7 mouse cellular contexts compared by ENCODE assay signal in the genomic region with DNA sequence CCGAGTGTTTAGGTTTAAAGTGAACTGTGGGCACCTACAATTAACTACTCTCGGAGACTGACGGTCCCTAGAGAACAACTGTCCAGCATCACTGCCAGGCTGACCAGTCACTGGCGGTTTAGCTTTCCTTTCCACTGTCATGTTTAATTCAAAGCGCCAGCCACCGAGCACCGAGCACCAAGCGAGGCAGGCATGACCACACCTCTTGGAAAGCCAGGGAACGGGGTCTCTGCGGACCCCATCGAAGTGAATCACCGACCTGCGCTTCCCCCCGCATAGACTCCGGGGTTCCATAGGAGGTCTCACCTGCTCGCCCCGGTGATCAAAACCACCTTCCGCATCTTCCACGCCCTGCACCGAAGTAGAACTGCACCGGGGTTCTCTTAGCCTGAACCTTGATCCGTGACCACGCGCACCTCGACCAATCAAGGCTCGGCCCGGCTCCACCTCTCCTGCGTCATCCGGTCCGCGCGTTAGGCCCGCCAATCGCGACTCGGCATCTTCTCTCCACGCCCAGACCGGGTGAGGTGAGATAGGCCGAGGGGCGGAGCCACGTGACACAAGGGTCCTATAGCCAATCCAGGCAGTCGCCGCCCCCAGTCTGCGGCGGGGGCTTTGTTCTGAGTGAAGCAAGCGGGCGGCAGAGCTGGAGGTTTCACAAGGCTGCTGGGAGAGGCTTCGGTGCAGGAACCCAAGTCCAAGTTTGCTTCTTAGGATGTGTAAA. TPM values are rescaled to one million over a fixed set of nuclear protein-coding genes. Genes with fewer than 3 reads are reported as not detected.
A peak's percentile ranks its signal among the peaks of the same experiment; 100 is the strongest.
DNase-seq lines count a peak whose midpoint lies in the region; ATAC-seq and TF ChIP-seq lines count a peak whose summit lies in the region.

A gene (minus strand): TSS at position 450 of the 724 bp plus-strand sequence.

- TF ChIP-seq CTCF in intestine, postnatal 0 days (IDR thresholded peaks at IDR 0.05; ENCODE audit: low read depth) = 0 out of 2 replicates have a peak, but pooled peaks have one; percentile 1
- TF ChIP-seq CTCF in small intestine, adult 2 months (IDR thresholded peaks at IDR 0.05; ENCODE audit: extremely low read depth, insufficient read length, insufficient replicate concordance, low read depth, low read length) = no peak

- no peaks in the 10 kb centered on the region for H3K27me3 ChIP-seq in embryonic facial prominence, embryonic 10.5 days (replicated peaks; ENCODE audit: low read depth, poor library complexity, severe bottlenecking)
- H3K27me3 ChIP-seq in intestine, postnatal 0 days (replicated peaks; ENCODE audit: control insufficient read depth, insufficient read depth, low read length) = no peaks in the 10 kb centered on the region
- no peaks in the 10 kb centered on the region for H3K27me3 ChIP-seq in midbrain, embryonic 12.5 days
- no peaks in the 10 kb centered on the region for H3K27me3 ChIP-seq in small intestine, adult 2 months (ENCODE audit: control insufficient read depth, insufficient read depth, low read length)

- ATAC-seq in intestine, postnatal 0 days = peak; percentile 100
- ATAC-seq in midbrain, embryonic 12.5 days (ENCODE audit: low FRiP score, low read depth) = peak; percentile 100

- peaks cover 41% of the 10 kb centered on the region for H3K36me3 ChIP-seq in embryonic facial prominence, embryonic 10.5 days (replicated peaks)
- H3K36me3 ChIP-seq in intestine, postnatal 0 days (ENCODE audit: control insufficient read depth, insufficient read depth) = peaks cover 24% of the 10 kb centered on the region
- H3K36me3 ChIP-seq in midbrain, embryonic 12.5 days = peaks cover 28% of the 10 kb centered on the region
- H3K36me3 ChIP-seq in small intestine, adult 2 months (ENCODE audit: control insufficient read depth, insufficient read depth, low read length) = peaks cover 14% of the 10 kb centered on the region

- H3K9me3 ChIP-seq in embryonic facial prominence, embryonic 10.5 days = no peaks in the 10 kb centered on the region
- no peaks in the 10 kb centered on the region for H3K9me3 ChIP-seq in intestine, postnatal 0 days (ENCODE audit: control insufficient read depth)
- no peaks in the 10 kb centered on the region for H3K9me3 ChIP-seq in midbrain, embryonic 12.5 days

- WGBS in embryonic facial prominence, embryonic 10.5 days = under 1% methylated on average over 48 of the region's 48 CpGs
- under 1% methylated on average over 48 of the region's 48 CpGs for WGBS in intestine, postnatal 0 days
- under 1% methylated on average over 48 of the region's 48 CpGs for WGBS in midbrain, embryonic 12.5 days
- under 1% methylated on average over 48 of the region's 48 CpGs for WGBS in small intestine, adult 2 months

- peak within 1 kb of the TSS; percentile 83 for H3K4me2 ChIP-seq in intestine, postnatal 0 days (replicated peaks; ENCODE audit: low read depth)
- H3K4me2 ChIP-seq in midbrain, embryonic 12.5 days (replicated peaks) = peak within 1 kb of the TSS; percentile 78

- TF ChIP-seq POLR2A in small intestine, adult 2 months (IDR thresholded peaks at IDR 0.05; ENCODE audit: low read depth, low read length) = peak; percentile 80

- peak within 1 kb of the TSS; percentile 79 for H3K4me3 ChIP-seq in embryonic facial prominence, embryonic 10.5 days
- H3K4me3 ChIP-seq in intestine, postnatal 0 days (ENCODE audit: low read depth, low read length) = peak within 1 kb of the TSS; percentile 66
- peak within 1 kb of the TSS; percentile 62 for H3K4me3 ChIP-seq in midbrain, embryonic 12.5 days
- peak within 1 kb of the TSS; percentile 87 for H3K4me3 ChIP-seq in small intestine, adult 2 months (ENCODE audit: low read depth, low read length)

- peaks cover 18% of the 10 kb centered on the region for H3K4me1 ChIP-seq in embryonic facial prominence, embryonic 10.5 days
- H3K4me1 ChIP-seq in intestine, postnatal 0 days (replicated peaks; ENCODE audit: control insufficient read depth, insufficient read depth, low read length) = no peaks in the 10 kb centered on the region
- H3K4me1 ChIP-seq in midbrain, embryonic 12.5 days = peaks cover 19% of the 10 kb centered on the region
- H3K4me1 ChIP-seq in small intestine, adult 2 months (ENCODE audit: control insufficient read depth, insufficient read depth, insufficient read length, low read length) = peaks cover 3% of the 10 kb centered on the region; the same call in 1 of the 2 replicates

- peak within 1 kb of the TSS; percentile 63 for H3K9ac ChIP-seq in intestine, postnatal 0 days (ENCODE audit: low read depth, low read length)
- H3K9ac ChIP-seq in midbrain, embryonic 12.5 days (replicated peaks) = peak within 1 kb of the TSS; percentile 56

- intact Hi-C loops in left cerebral cortex, postnatal 4 days (cut with DNase I) = no loop called here

- peak within 1 kb of the TSS; percentile 86 for H3K27ac ChIP-seq in embryonic facial prominence, embryonic 10.5 days (replicated peaks)
- peak within 1 kb of the TSS; percentile 90 for H3K27ac ChIP-seq in intestine, postnatal 0 days (ENCODE audit: low read depth, low read length)
- peak within 1 kb of the TSS; percentile 81 for H3K27ac ChIP-seq in midbrain, embryonic 12.5 days (replicated peaks)
- H3K27ac ChIP-seq in small intestine, adult 2 months (ENCODE audit: insufficient read depth, low read depth, low read length) = peak within 1 kb of the TSS; percentile 56

- peak; percentile 98 for DNase-seq in adrenal gland, postnatal 10 days
- peak; percentile 100 for DNase-seq in embryonic facial prominence, embryonic 10.5 days (ENCODE audit: low spot score)
- peak; percentile 84 for DNase-seq in gonadal fat pad, adult 2 months (ENCODE audit: low read depth)
- DNase-seq in left cerebral cortex, postnatal 4 days = peak; percentile 99

RNA-seq across cellular contexts. Expression of the gene that starts here (rescaled TPM):
- 10 to 100 TPM in 1 of 2 experiments, 1 to 10 TPM in 1; 9.6 to 12.4 TPM for total RNA-seq in adrenal gland, postnatal 10 days (2021)
- polyA plus RNA-seq in embryonic facial prominence, embryonic 10.5 days (2016; fragmentation: Nextera tagmentation; extraction: Ambion mirVana) = 23.4 and 24.7 TPM in 2 replicates
- polyA plus RNA-seq in gonadal fat pad, adult 2 months (2012; rRNA removed) = 11.5 and 12.0 TPM in 2 replicates
- 18.5 and 22.4 TPM in 2 replicates for polyA plus RNA-seq in intestine, postnatal 0 days (2015; fragmentation: Nextera tagmentation; extraction: Ambion mirVana)
- total RNA-seq in left cerebral cortex, postnatal 4 days (2021) = 10 to 100 TPM; 25.3 to 26.9 TPM
- 26.9 and 27.3 TPM in 2 replicates for polyA plus RNA-seq in midbrain, embryonic 12.5 days (2016; fragmentation: Nextera tagmentation; extraction: Ambion mirVana)
- 2.5 and 3.6 TPM in 2 replicates for polyA plus RNA-seq in small intestine, adult 2 months (2012; rRNA removed)

Comparison
In these comparisons a context has a peak if more than half of its experiments do, and no peak if none do; other contexts are left out.
1. Peak in every context shown above with its lines: DNase-seq, ATAC-seq, H3K4me3 ChIP-seq and H3K27ac ChIP-seq.